Mouse (Mus musculus): Measurements from ENCODE around the gene Col17a1. TPM values are rescaled to one million over a fixed set of nuclear protein-coding genes. Genes with fewer than 3 reads are reported as not detected.

Col17a1 gene
- total RNA-seq, 2 experiments from 2014 or later, result not detected

DNA sequence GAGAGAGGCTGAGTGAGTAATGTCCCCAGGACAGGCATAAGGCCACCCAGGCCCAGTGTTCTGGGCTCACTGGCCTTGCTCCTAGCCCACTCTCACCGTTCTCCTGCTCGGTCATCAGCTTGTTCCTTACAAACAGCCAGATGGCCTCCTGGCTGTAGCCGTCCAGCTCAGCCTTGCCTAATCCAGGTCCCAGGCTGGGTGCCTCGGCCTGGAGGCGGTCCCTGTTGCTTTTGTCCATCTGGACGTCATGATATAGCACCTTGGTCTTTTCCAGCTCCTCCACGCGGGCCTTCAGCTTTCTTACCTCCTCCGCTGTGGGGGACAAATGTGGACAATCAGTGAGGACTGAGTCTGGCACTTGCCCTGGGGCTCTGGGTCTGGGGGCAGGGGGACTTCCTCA, 23.5 kb downstream of the Col17a1 start:
- no peak for DNase-seq (ENCODE audit: low spot score in 2 of 2)

DNA sequence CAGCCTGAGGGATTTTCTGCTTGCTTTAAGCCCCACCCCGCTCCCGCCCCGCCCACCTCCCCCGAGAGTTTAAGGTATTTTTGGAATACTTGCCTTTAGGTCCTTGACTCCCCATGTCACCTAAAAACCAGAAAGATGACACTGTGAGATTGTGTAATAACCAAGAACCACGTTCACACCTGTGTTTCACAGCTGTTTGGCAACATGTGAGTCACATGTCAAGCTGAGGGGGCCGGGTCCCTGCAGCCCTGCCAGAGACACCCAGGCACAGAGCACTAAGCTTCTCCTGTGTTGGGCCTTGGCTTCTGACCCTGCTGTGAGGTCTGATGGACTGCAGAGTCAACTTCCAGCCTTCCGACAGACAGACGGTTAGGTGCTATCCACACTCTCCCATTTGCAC, 24.3 kb downstream of the Col17a1 start:
- no peak for DNase-seq (ENCODE audit: low spot score in 2 of 2)

DNA sequence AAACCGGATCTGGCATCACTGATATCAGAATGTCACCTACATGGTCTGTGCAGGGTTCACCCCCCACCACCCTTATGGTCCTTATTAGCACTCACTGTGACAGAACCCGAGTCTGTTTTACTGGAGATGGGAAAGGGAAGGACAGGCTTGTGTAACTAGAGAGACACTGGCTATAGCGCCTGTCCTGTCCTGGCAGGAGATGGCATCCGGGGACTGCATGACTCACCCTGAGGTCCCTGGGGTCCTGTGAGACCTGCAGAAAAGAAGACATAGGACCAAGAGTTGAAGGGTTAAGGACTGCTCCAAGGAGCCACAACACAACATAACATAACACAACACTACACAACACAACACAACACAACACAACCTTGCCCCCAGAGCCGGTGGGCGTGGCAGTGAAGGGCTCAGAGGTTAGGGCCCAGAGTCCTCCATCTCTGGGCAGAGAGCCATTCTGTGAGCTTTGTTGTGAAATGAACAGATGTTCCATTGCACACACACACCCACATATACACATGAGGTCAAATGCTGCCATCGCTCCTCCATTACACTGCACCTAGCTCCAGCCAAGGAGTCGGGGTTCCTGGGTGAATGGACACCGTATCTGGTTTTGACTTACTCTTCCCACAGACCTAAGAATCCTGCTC, 32.0 kb downstream of the Col17a1 start:
- DNase-seq (ENCODE audit: low spot score in 2 of 2), result no peak

DNA sequence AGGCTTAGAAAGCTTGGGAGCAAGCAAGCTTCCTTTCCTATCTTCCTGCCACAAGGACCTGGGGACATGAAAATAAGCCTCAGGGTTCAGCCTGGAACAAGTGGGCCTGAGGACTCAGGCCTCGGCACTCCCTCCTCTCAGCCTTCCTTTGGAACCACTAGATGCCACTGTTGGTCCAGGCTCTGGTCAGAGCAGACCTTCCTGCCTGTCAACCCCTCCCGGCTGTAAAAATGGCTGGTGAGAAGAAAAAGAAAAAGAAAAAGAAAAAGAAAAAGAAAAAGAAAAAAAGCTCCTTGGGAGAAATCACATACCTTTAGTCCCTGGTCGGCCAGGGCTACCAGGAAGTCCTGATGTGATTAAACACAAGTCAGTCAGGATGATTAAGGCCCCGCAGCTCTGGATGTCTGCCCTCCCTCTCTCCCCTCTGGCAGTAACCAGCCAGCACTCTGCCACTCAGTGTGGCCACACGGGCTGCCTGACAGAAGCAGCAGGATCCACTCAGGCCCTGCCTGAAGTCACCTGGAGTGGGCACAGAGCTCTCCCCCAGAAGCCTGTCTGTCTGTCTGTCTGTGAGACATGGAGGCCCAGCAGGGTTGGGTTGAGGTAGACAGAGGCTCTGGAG, 32.9 kb downstream of the Col17a1 start:
- peak; percentile 35 to 52 for DNase-seq (ENCODE audit: low spot score in 2 of 2)

DNA sequence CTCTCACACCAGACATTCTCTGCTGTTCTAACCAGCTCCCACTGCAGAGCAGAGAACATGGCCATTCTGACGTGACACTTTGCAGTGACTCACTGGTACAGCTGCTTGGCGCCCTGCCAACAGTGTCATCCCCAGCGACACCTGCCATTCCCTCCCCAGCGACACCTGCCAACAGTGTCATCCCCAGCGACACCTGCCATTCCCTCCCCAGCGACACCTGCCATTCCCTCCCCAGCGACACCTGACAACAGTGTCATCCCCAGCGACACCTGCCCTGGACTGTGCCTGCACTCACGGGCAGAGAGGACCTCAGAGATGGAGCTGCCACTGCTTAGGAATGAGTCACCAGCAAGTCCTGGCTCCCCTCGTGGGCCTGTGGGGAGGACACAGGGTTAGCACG, 37.0 kb downstream of the Col17a1 start:
- peak; percentile 31 to 43 for DNase-seq (ENCODE audit: low spot score in 2 of 2)

DNA sequence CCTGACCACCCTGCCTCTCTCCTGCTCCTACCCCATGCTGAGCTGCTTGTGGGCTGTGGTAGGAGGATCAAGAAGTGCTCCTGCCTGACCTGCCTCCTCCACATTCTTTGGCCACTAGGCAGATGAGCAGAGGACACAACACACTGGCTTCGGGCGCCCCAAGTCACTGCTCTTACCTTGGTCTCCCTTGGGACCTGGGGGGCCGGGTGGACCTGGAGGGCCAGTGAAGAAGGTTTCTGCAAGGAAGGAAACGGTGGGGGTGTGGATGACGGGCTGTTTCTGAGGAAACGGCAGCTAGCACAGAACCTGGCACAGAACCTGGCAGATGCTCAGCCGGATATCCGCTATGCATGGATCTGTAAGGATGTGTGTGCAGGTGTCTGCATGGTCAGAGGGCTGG, 38.7 kb downstream of the Col17a1 start:
- no peak for DNase-seq (ENCODE audit: low spot score in 2 of 2)

DNA sequence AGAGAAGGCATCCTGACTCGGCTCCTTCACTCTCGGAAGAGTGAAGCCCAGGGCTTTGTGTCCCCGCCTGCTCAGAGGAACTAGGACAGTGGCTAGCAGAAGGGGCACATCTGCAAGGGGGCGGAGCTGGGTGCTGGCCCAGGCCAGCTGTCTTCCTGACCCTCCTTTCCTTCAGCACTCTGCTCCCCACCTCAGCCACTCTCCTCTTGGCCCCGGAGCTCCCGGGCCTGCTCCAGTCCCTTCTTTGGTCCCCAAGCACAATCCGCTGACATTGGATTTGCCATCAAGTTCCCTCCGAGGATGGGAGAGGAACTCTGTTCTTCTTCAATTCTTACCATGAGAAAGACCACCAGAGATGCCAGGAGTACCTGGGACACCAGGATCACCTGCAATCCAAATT, 39.6 kb downstream of the Col17a1 start:
- DNase-seq (ENCODE audit: low spot score in 2 of 2), result peak in 1 of 2 experiments; percentile 12

DNA sequence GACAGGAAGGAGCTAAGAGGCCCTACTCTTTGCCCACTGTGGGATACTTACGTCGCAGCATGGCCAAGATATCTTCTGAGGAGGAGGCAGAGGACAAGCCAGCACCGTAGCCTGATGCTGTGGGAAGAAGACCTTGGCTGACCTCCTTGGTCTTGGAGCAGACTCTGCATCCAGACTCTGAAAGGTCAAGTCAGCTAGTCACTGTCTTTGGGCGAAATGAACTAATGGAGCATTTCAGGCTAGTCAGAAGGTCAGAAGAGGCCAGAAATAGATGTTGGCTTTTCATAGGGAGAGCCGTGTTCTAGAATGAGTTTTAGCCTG, 40.8 kb downstream of the Col17a1 start:
- DNase-seq (ENCODE audit: low spot score in 2 of 2), result no peak

DNA sequence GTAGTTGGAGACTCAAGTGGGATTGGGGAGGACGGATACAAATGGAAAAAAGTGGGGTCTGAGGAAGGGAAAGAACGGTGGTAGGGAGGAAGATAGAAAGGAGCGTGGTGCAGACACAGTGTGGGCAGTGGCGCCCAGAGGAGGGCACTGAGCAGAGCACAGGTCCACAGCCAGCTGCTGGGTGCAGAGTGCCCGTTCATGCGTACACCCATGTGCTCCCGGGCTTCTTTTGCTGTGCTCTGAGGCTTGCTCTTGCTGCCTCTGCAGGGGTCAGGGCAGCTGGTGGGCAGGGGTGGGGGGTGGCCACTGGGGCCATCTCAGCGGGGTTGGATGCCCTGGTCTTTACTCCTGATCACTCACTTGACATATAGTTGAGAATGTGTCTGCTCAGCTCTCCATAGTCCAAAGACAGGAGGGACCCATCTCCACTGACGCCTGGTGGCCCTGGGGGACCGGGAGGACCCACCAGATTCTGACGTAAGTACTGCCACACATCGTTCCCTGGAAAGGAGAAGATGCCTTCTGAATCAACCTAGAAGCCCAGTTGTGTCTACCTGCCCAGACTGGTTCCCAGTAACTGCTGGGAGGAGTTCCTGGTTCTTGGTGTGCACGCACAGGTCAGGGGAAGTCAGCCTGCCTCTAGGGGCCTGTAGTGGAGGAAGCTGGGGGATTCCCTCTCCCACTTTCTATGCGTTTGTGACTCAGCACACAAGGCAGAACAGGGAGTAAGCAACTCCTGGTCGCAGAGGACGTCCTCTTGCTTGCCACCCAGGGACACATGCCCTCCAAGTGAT, 41.3 kb downstream of the Col17a1 start:
- no peak for DNase-seq (ENCODE audit: low spot score in 2 of 2)

DNA sequence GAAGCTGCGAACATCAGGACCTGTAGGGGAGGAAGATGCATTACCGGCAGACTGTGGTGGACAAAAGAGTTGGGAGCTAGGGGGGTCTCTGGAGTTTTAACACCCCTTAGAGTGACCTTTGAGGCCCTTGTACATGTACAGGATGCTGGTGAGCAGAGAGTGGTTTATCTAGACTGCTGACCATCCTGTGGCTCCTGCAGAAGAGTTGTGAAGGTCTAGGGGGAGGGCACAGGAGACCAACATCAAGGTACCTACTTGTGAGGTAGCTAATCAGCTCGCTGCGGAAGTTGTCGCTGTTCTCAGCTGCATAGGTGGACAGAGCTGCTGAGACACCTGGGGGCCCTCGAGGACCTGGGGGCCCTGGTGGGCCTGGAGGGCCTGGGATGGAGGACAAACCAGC, 42.8 kb downstream of the Col17a1 start:
- no peak for DNase-seq (ENCODE audit: low spot score in 2 of 2)

DNA sequence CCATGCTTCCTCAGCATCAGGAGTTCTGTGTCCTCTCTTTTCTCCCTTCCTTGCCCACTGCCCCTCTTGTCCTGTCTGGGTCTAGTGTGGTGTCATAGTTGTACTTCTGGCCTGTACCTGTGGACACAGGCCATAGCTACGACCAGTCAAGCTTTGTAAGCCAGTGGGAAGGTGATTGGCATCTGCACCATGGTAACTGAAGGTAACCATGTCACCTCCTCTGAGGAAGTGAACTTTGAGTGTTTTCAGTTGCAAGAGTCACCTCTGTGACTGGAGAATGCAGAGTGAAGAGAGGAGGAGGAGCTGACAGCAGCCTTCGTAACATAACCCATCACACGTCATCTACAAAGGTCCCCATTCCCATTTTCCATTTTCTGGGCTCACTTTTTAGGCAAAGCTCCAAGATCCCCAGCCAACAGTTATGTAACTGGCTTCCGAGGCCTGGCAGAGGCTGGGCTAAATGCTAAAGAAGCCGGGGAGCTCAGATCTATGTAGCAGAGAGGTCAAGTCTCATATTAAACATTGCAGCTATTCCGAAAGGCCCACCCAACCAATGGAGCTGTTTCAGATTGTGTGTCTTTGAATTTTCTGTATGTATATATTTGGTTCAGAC, 45.3 kb downstream of the Col17a1 start:
- no peak for DNase-seq (ENCODE audit: low spot score in 2 of 2)

DNA sequence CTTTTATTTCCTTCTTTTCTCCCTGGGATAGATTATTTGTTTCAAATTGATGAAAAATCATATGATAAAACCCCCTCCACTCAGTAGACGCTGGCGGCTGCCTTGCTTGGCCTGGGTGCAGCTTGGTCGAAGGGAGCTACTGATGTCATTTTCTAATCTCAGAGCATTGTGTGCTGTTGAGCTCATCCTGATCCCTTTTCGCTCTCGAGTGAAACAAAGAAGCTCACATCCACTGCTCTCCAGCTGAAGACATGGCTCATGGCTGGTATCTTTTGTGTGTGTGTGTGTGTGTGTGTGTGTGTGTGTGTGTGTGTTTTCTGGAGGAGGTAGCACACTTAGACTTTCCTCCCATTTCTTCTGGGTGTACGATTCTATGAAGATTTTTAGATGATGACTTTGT, 46.3 kb downstream of the Col17a1 start:
- DNase-seq (ENCODE audit: low spot score in 2 of 2), result no peak

DNA sequence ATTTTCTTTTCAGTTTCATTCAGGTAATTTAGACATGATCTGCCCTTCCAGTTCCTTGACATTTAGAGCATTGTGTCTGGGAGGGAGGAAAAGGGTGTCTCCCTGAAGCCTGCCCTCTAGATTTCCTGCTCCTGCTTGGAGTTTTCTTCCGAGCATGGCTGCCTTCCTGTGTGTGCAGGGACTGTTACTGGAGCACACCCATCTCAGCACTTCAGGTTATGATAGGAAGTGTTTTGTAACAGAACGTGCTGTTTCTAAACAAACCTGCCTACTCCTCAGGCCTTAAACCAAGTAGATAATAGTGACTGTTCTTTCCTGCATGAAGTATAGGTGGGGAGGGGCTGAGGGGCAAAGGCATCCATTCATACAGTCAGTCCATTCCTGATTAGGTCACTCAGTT, 48.0 kb downstream of the Col17a1 start:
- DNase-seq (ENCODE audit: low spot score in 2 of 2), result no peak

DNA sequence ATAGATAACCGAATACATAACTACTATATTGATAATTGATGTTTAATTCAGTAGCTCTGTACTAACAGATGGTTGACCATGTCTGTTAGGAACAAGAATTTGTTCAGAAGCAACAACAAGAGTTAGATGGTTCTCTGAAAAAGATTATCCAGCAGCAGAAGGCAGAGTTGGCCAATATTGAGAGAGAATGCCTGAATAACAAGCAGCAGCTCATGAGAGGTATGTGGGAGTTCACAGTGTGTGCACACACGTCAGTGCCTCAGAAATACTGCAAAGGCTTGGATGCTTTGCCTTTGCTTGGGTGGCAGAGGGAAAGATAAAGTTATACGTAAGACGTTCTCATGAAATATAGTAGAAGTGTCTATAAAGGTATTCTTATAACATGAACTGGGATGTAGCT, 56.5 kb downstream of the Col17a1 start:
- DNase-seq (ENCODE audit: low spot score in 2 of 2), result no peak

DNA sequence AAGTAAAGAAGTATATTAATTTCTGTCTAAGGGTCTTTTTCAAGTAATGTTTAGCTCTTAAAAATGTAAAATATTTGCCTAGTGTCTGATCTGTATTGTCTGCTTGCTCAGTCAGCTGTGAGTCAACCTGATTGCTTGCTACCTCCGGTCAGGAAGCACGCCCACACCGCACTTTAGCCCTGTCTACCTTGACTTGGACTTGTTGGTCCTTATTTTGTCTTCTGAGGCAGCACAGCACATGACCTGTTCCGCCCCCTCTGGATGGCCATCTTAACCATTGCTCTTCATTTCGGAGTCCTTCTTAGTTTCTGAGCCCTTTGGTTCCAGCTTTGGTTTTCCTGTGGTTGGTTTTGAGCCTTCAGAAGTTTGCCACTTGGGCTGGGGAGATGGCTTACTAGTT, 60.1 kb downstream of the Col17a1 start:
- no peak for DNase-seq (ENCODE audit: low spot score in 2 of 2)

DNA sequence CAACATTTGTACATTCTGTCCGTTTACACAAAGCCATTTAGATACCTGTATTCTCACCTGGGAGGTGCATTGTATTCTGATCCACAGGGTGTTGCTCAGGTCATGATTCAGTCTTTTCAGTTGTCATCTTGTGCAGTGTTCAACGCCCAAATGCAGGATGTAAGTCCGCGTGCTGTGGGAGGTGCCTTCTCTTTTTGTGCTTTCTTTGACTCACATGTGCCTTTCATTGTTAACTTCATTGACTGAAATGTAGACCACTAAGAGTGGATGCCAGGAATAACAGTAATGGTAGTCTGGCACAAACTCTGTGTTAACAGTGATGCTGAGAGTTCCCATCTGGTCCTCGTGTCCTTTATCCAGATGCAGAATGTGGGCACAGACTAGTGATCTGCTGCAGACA, 61.5 kb downstream of the Col17a1 start:
- no peak for DNase-seq (ENCODE audit: low spot score in 2 of 2)

DNA sequence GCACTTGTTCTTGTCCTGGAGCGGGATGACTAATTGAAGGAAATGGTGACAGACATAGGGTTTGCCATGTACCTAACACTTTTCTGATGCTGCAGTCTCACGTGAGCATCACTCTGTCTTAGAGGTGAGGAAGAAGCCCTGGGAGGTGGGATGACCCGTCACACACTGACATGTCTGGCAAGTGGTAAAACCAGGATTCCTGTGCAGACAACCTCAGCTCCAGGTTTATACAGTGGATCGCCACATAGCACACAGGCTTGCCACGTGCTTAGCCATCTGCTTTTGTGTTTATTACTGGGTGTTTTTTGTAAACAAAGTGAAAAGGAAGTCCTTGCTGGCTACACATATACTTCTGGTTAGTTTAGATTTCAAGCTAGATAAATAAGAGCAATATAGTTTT, 62.8 kb downstream of the Col17a1 start:
- DNase-seq (ENCODE audit: low spot score in 2 of 2), result no peak

DNA sequence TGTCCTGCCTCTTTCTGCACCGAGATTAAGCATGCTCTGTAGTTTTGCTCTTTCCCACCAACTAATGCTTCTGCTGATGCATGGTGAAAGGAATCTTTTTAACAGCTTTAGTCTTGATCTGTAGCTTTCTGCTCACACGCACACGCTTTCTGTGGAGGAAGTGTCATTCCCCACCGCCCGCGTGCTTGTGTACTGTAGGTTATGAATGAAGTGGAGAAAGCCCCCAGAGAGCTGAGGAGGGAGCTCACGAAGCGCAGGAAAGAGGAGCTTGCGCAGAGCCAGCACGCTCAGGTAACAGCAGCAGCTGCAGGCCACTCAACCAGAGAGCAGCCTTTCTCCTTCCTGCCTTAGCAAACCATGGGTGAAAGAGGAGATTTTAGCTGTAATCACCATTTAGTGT, 64.4 kb downstream of the Col17a1 start:
- DNase-seq (ENCODE audit: low spot score in 2 of 2), result no peak

DNA sequence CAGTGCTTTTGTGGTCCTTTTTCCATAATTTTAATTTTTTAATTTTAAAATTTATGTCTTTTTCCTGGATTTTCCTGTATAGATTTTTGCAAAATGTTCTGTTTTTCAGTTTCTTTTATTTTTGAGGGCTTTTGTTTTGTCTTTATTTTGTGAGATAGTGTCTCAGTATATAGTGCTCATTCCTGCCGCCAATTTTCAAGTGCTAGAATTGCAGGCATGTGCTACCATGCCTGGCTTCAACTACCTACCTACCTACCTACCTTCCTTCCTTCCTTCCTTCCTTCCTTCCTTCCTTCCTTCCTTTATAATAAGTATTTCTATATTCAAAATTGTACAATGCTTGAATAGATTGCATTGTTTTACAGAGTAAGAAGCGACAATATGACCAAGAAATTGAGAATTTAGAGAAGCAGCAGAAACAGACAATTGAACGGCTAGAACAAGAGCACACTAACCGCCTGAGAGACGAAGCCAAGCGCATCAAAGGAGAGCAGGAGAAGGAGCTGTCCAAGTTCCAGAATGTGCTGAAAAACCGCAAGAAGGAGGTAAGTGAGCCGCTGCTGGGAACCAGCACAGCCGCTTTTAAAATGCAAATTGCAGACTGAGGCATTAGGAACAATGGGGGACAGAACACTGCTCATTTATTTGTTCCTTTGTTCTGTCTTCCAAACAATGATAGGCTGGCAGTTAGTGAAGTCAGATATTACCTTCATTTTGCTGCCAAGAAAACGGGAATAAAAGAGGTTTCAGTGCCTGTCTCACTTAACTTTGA, 66.8 kb downstream of the Col17a1 start:
- DNase-seq (ENCODE audit: low spot score in 2 of 2), result no peak

DNA sequence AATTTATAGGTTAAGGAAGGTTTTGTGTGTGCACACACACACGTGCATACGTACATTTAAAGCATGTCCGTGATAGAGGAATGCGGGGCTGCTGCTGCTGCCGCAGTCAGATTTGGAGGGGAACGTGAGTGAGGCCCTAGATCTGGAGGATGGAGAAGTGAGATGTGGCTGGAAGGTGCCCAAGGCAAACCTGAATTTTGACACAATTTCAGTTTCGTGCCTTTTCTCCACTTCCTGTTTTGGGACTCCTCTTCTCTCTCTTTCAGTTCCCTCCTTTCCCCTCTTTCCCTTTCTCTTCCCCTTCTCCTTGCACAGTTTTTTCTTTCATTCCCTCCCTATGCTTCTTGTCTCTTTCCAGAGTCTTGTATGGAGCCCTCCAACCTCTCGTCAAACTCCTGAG, 70.4 kb downstream of the Col17a1 start:
- DNase-seq (ENCODE audit: low spot score in 2 of 2), result no peak

DNA sequence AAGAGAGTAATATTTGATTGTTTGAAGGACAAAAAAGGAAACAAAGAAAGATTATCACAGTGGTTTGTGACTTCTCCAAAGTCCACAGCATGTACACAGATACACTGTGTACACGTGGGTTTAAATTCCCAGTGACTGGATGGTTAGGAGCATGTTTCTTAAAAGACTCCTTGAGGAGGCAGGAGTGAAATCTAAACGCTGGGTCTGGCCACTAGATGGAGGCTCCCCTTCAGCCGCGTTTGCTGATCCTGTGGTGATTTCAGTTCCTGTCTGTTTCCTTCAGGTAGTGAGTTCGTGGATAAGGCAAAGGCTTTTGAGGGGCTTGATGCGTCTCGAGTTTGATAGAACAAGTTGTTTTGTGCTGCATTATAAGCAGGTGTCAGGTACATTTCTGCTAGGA, 78.5 kb downstream of the Col17a1 start:
- no peak for DNase-seq (ENCODE audit: low spot score in 2 of 2)
